Mouse (Mus musculus): ENCODE results near the gene Gstp2. TPM values are rescaled to one million over a fixed set of nuclear protein-coding genes. Genes with fewer than 3 reads are reported as not detected.

Gstp2 gene
- 1.5 TPM for polyA plus RNA-seq (2015; fragmentation: Illumina TruSeq; extraction: RNeasy Lipid Tissue Mini Kit (QIAGEN cat#74804); ENCODE audit: low read depth, low replicate concordance)

DNA sequence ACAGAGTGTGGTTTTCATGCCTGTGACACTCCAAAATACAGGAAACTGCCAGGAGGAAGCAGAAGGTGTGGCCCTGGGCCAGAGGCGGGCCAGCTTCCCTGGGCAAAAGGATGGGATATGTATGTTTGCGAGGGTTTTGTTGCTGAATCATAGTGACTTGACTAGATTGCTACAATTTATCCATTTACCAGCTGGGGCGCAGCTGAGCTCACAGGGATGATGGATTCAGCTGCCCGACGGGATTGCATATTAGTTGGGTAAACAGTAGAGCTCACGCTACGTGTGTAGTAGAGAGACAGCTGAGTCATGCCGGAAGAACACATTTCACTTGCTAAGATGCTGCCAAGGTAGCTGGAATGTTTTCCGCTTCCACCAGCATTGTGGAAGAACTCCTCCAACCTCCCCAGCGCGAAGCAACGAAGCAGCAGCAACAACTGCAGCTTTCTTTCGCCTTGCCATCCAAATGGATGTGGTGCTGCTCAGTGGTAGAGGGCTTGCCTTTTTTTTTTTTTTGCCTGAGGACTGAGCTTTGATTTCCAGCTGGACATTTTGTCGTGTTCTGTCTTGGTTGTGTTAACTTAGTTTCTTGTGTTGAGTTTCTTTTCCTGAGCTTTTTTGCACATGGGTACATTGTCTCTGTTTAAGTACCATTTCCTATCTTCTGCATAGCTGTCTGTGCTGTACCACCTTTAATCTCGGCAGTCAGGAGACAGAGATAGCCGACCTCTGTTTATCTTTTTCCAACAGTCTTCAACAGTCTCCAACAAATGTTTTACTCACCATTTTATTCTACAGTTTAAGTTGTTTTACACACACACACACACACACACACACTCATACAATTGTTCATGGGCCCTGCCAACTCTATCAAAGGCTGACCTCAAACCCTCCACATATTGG lies at the start of gene Gstp2:
Gene Gstp2 (minus strand): TSS at position 58 of the 900 bp plus-strand sequence.

GRCm38 (mm10) chr19:4081394-4081793 lies 35.6 kb upstream of the Gstp2 start, which contains the start of gene Cabp2:
Gene Cabp2 (plus strand): TSS chr19:4081578.

DNA sequence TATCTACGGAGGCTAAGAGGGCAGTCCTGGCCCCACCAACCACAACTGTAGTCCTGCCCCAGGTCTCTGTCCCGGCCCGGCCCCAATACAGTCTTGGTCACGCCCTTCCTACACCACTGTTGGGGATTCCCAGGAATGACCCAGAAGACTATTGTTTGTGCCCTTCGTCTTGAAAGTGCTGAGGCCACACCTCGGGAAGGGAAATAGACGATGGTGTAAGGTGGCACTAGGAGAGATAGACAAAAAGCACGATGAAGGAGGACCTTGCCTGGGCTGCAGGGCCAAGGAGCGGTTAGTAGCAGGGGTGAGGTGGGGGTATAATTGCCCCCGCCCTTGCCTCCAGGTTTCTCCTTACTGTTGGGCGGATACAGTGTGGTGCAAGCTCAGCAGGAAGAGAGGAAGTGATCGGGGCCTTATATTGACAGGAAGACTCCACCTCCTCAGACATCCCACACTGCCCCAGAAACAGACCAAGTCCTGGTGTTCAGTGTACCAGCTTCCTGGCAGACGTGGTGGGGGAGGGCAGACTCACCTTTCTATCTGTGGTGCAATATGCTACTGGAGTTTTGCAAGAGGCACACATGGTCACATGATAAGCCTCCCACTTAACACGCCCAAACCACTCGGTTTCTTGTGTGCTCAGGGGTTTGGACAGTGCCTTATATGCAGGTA lies 13.4 kb upstream of the Gstp2 start, which contains the start of gene Gstp3:
Gene Gstp3 (minus strand): TSS at position 501 of the 672 bp plus-strand sequence.

DNA sequence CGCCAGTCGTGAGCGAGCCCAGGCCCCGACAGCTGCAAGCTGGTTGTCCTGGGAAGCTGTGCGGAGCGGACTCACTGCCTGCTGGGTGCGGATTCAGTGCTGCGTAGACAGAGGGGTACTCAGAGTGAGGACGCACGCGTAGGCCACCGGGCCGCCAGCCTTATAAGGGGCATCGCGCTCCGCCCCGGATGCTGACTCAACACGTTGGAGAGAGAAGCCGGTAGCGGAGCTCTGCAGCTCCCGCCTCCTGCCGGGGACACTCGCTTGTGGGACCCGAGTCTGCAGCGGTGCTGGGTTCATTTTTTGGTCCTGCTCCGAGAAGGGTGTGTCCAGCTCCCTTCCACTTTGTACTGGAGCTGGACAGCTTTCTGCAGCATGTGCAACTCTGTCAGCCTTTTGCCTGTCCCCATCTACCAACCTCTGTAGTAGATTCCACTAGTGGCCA lies 8.0 kb downstream of the Gstp2 start, which contains the start of gene Gstp1:
Gene Gstp1 (minus strand): TSS at position 198 of the 445 bp plus-strand sequence.

GRCm38 (mm10) chr19:4012432-4013022 lies 33.3 kb downstream of the Gstp2 start, which contains the start of gene Ndufv1:
Gene Ndufv1 (minus strand): TSS chr19:4012806.

DNA sequence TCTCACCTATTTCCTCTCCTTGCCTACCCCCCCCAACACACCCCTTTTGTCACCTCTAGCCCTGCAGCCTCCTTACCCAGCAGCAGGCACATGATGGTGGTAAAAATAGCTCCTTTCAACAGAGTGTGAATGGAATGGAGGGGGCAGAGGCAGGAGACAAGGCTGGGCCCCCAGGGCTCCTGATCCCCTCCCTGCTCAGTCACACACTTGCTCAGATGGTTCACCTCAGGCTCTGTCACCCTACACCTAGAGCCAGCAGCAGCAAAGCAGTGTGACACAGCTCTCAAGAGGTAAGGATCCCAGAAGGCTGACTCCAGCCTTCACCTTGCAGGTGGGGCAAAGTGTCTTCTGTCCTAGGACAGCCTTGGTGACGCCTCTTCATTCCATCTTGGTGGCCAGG lies 42.7 kb downstream of the Gstp2 start, which contains the start of gene Doc2g:
Gene Doc2g (plus strand): TSS at position 202 of the 400 bp plus-strand sequence.

DNA sequence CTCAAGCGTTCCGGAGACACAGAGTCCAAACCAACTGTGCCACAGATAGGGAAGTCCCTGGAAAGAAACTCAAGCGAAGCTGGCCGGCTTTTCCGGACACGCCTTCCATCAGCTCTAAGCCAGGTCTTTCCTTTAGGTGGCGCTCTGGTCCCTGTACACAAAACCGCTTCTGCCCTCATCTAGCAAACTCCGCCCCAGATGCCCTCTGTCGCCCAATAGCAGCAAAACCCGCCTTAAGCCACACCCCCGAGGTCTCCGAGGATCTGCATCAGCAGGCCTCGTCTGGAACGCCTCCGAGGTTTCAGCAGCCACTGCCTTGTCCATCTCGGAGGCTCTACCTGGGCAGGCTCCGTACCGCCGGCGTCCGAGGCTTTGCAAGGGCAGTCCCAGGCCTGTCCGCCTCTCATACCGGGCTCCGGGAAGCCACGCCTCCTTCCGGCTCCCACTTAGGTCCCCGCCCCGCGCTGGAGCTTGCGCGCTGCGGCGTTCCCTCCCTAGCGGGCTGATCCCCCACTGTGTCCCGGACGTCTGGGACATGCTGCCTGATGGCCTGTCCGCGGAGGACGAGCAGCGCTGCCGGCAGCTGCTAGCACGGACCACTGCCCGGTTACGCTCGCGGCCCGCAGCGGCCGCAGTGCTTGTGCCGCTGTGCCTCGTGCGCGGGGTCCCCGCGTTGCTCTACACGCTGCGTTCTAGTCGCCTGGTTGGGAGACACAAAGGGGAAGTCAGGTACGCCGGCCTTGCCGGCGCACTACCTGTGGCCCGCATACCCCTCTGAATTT lies 45.5 kb downstream of the Gstp2 start, which contains the start of the genes Nudt8 and Gm49405:
Gene Nudt8 (plus strand): TSS at position 462 of the 782 bp plus-strand sequence.
Gene Gm49405 (plus strand): TSS at position 508 of the 782 bp plus-strand sequence.

GRCm38 (mm10) chr19:3992416-3992815 lies 53.4 kb downstream of the Gstp2 start, which contains the start of gene Tbx10:
Gene Tbx10 (plus strand): TSS chr19:3992752.

Other genes with a start within 250 kb of the Gstp2 start
- gene Chka, start 194.2 kb downstream of the Gstp2 start, polyA plus RNA-seq (2015; fragmentation: Illumina TruSeq; extraction: RNeasy Lipid Tissue Mini Kit (QIAGEN cat#74804); ENCODE audit: low read depth, low replicate concordance) = 82.1 TPM
- gene Tcirg1, start 138.9 kb downstream of the Gstp2 start, polyA plus RNA-seq (2015; fragmentation: Illumina TruSeq; extraction: RNeasy Lipid Tissue Mini Kit (QIAGEN cat#74804); ENCODE audit: low read depth, low replicate concordance) = 14.5 TPM
- 305 TPM for gene Ndufs8, start 133.2 kb downstream of the Gstp2 start, polyA plus RNA-seq (2015; fragmentation: Illumina TruSeq; extraction: RNeasy Lipid Tissue Mini Kit (QIAGEN cat#74804); ENCODE audit: low read depth, low replicate concordance)
- 4.3 TPM for gene Aldh3b1, start 116.2 kb downstream of the Gstp2 start, polyA plus RNA-seq (2015; fragmentation: Illumina TruSeq; extraction: RNeasy Lipid Tissue Mini Kit (QIAGEN cat#74804); ENCODE audit: low read depth, low replicate concordance)
- 16.0 TPM for gene Unc93b1, start 110.8 kb downstream of the Gstp2 start, polyA plus RNA-seq (2015; fragmentation: Illumina TruSeq; extraction: RNeasy Lipid Tissue Mini Kit (QIAGEN cat#74804); ENCODE audit: low read depth, low replicate concordance)
- gene Aldh3b3, start 87.4 kb downstream of the Gstp2 start, polyA plus RNA-seq (2015; fragmentation: Illumina TruSeq; extraction: RNeasy Lipid Tissue Mini Kit (QIAGEN cat#74804); ENCODE audit: low read depth, low replicate concordance) = not detected
- 1.4 TPM for gene Aldh3b2, start 73.7 kb downstream of the Gstp2 start, polyA plus RNA-seq (2015; fragmentation: Illumina TruSeq; extraction: RNeasy Lipid Tissue Mini Kit (QIAGEN cat#74804); ENCODE audit: low read depth, low replicate concordance)
- 4.0 TPM for gene Acy3, start 59.5 kb downstream of the Gstp2 start, polyA plus RNA-seq (2015; fragmentation: Illumina TruSeq; extraction: RNeasy Lipid Tissue Mini Kit (QIAGEN cat#74804); ENCODE audit: low read depth, low replicate concordance)
- gene Tbx10, start 53.3 kb downstream of the Gstp2 start, polyA plus RNA-seq (2015; fragmentation: Illumina TruSeq; extraction: RNeasy Lipid Tissue Mini Kit (QIAGEN cat#74804); ENCODE audit: low read depth, low replicate concordance) = not detected
- 15.1 TPM for gene Nudt8, start 45.4 kb downstream of the Gstp2 start, polyA plus RNA-seq (2015; fragmentation: Illumina TruSeq; extraction: RNeasy Lipid Tissue Mini Kit (QIAGEN cat#74804); ENCODE audit: low read depth, low replicate concordance)
- 2.0 TPM for gene Gm49405, start 45.4 kb downstream of the Gstp2 start, polyA plus RNA-seq (2015; fragmentation: Illumina TruSeq; extraction: RNeasy Lipid Tissue Mini Kit (QIAGEN cat#74804); ENCODE audit: low read depth, low replicate concordance)
- 5.7 TPM for gene Doc2g, start 42.7 kb downstream of the Gstp2 start, polyA plus RNA-seq (2015; fragmentation: Illumina TruSeq; extraction: RNeasy Lipid Tissue Mini Kit (QIAGEN cat#74804); ENCODE audit: low read depth, low replicate concordance)
- gene Ndufv1, start 33.2 kb downstream of the Gstp2 start, polyA plus RNA-seq (2015; fragmentation: Illumina TruSeq; extraction: RNeasy Lipid Tissue Mini Kit (QIAGEN cat#74804); ENCODE audit: low read depth, low replicate concordance) = 236 TPM
- gene Gstp1, start 8.0 kb downstream of the Gstp2 start, polyA plus RNA-seq (2015; fragmentation: Illumina TruSeq; extraction: RNeasy Lipid Tissue Mini Kit (QIAGEN cat#74804); ENCODE audit: low read depth, low replicate concordance) = 465 TPM
- gene Gstp3, start 13.5 kb upstream of the Gstp2 start, polyA plus RNA-seq (2015; fragmentation: Illumina TruSeq; extraction: RNeasy Lipid Tissue Mini Kit (QIAGEN cat#74804); ENCODE audit: low read depth, low replicate concordance) = not detected
- not detected for gene Cabp2, start 35.6 kb upstream of the Gstp2 start, polyA plus RNA-seq (2015; fragmentation: Illumina TruSeq; extraction: RNeasy Lipid Tissue Mini Kit (QIAGEN cat#74804); ENCODE audit: low read depth, low replicate concordance)
- gene Cdk2ap2, start 51.2 kb upstream of the Gstp2 start, polyA plus RNA-seq (2015; fragmentation: Illumina TruSeq; extraction: RNeasy Lipid Tissue Mini Kit (QIAGEN cat#74804); ENCODE audit: low read depth, low replicate concordance) = 37.6 TPM
- gene Pitpnm1, start 54.0 kb upstream of the Gstp2 start, polyA plus RNA-seq (2015; fragmentation: Illumina TruSeq; extraction: RNeasy Lipid Tissue Mini Kit (QIAGEN cat#74804); ENCODE audit: low read depth, low replicate concordance) = 122 TPM
- gene Aip, start 79.8 kb upstream of the Gstp2 start, polyA plus RNA-seq (2015; fragmentation: Illumina TruSeq; extraction: RNeasy Lipid Tissue Mini Kit (QIAGEN cat#74804); ENCODE audit: low read depth, low replicate concordance) = 183 TPM
- gene Gpr152, start 93.8 kb upstream of the Gstp2 start, polyA plus RNA-seq (2015; fragmentation: Illumina TruSeq; extraction: RNeasy Lipid Tissue Mini Kit (QIAGEN cat#74804); ENCODE audit: low read depth, low replicate concordance) = 0.10 TPM
- gene Cabp4, start 98.0 kb upstream of the Gstp2 start, polyA plus RNA-seq (2015; fragmentation: Illumina TruSeq; extraction: RNeasy Lipid Tissue Mini Kit (QIAGEN cat#74804); ENCODE audit: low read depth, low replicate concordance) = not detected
- 127 TPM for gene Coro1b, start 102.6 kb upstream of the Gstp2 start, polyA plus RNA-seq (2015; fragmentation: Illumina TruSeq; extraction: RNeasy Lipid Tissue Mini Kit (QIAGEN cat#74804); ENCODE audit: low read depth, low replicate concordance)
- 1.5 TPM for gene Ptprcap, start 107.6 kb upstream of the Gstp2 start, polyA plus RNA-seq (2015; fragmentation: Illumina TruSeq; extraction: RNeasy Lipid Tissue Mini Kit (QIAGEN cat#74804); ENCODE audit: low read depth, low replicate concordance)
- gene Rps6kb2, start 117.3 kb upstream of the Gstp2 start, polyA plus RNA-seq (2015; fragmentation: Illumina TruSeq; extraction: RNeasy Lipid Tissue Mini Kit (QIAGEN cat#74804); ENCODE audit: low read depth, low replicate concordance) = 45.8 TPM
- 13.7 TPM for gene Carns1, start 129.5 kb upstream of the Gstp2 start, polyA plus RNA-seq (2015; fragmentation: Illumina TruSeq; extraction: RNeasy Lipid Tissue Mini Kit (QIAGEN cat#74804); ENCODE audit: low read depth, low replicate concordance)
- 1.2 TPM for gene Tbc1d10c, start 145.3 kb upstream of the Gstp2 start, polyA plus RNA-seq (2015; fragmentation: Illumina TruSeq; extraction: RNeasy Lipid Tissue Mini Kit (QIAGEN cat#74804); ENCODE audit: low read depth, low replicate concordance)
- gene Ppp1ca, start 146.0 kb upstream of the Gstp2 start, polyA plus RNA-seq (2015; fragmentation: Illumina TruSeq; extraction: RNeasy Lipid Tissue Mini Kit (QIAGEN cat#74804); ENCODE audit: low read depth, low replicate concordance) = 454 TPM
- gene Rad9a, start 155.6 kb upstream of the Gstp2 start, polyA plus RNA-seq (2015; fragmentation: Illumina TruSeq; extraction: RNeasy Lipid Tissue Mini Kit (QIAGEN cat#74804); ENCODE audit: low read depth, low replicate concordance) = 10.9 TPM
- 0.59 TPM for gene Clcf1, start 168.2 kb upstream of the Gstp2 start, polyA plus RNA-seq (2015; fragmentation: Illumina TruSeq; extraction: RNeasy Lipid Tissue Mini Kit (QIAGEN cat#74804); ENCODE audit: low read depth, low replicate concordance)
- gene AC109138.7, start 168.3 kb upstream of the Gstp2 start, polyA plus RNA-seq (2015; fragmentation: Illumina TruSeq; extraction: RNeasy Lipid Tissue Mini Kit (QIAGEN cat#74804); ENCODE audit: low read depth, low replicate concordance) = not detected
- gene Pold4, start 185.9 kb upstream of the Gstp2 start, polyA plus RNA-seq (2015; fragmentation: Illumina TruSeq; extraction: RNeasy Lipid Tissue Mini Kit (QIAGEN cat#74804); ENCODE audit: low read depth, low replicate concordance) = 29.6 TPM
- gene Ssh3, start 223.2 kb upstream of the Gstp2 start, polyA plus RNA-seq (2015; fragmentation: Illumina TruSeq; extraction: RNeasy Lipid Tissue Mini Kit (QIAGEN cat#74804); ENCODE audit: low read depth, low replicate concordance) = 58.5 TPM
- 55.6 TPM for gene Ankrd13d, start 237.1 kb upstream of the Gstp2 start, polyA plus RNA-seq (2015; fragmentation: Illumina TruSeq; extraction: RNeasy Lipid Tissue Mini Kit (QIAGEN cat#74804); ENCODE audit: low read depth, low replicate concordance)